ENCODE assay signal across 10 mouse cellular contexts in genomic region chr11:117028861-117029568, GRCm38 (mm10).
A peak's percentile ranks its signal among the peaks of the same experiment; 100 is the strongest.
DNase-seq lines count a peak whose midpoint lies in the region; ATAC-seq and TF ChIP-seq lines count a peak whose summit lies in the region.
"Had no signal": no experiment of that assay in that cellular context is flagged by ENCODE, and none has a peak within 500 bp of the region (broad histone marks: within the 10 kb centered on the region; RNA-seq: fewer than 3 reads in every experiment).

No protein-coding gene starts in this region.

- no peaks in the 10 kb centered on the region for H3K9me3 ChIP-seq in forebrain, embryonic 15.5 days
- no peaks in the 10 kb centered on the region for H3K9me3 ChIP-seq in neural tube, embryonic 13.5 days

- no peak overlapping the region for H3K9ac ChIP-seq in forebrain, embryonic 15.5 days (replicated peaks)
- peak overlapping the region; percentile 26 for H3K9ac ChIP-seq in neural tube, embryonic 13.5 days

- no peak overlapping the region for H3K4me2 ChIP-seq in forebrain, embryonic 15.5 days (replicated peaks)
- peak overlapping the region; percentile 13; the same call in 1 of the 2 replicates for H3K4me2 ChIP-seq in neural tube, embryonic 13.5 days

- no peak for TF ChIP-seq CTCF in thymus, adult 2 months (IDR thresholded peaks at IDR 0.05; ENCODE audit: borderline replicate concordance, control insufficient read depth, extremely low read depth, insufficient read depth, low read length, poor library complexity)

- TF ChIP-seq POLR2A in thymus, adult 2 months (IDR thresholded peaks at IDR 0.05; ENCODE audit: control insufficient read depth, extremely low read depth, insufficient read depth, low read length, poor library complexity), result no peak

- no peak overlapping the region for H3K4me3 ChIP-seq in forebrain, embryonic 15.5 days
- H3K4me3 ChIP-seq in neural tube, embryonic 13.5 days, result no peak overlapping the region
- no peak overlapping the region for H3K4me3 ChIP-seq in thymus, adult 2 months (ENCODE audit: control insufficient read depth, insufficient read depth, low read length)
- H3K4me3 ChIP-seq: myocyte had no signal

- H3K36me3 ChIP-seq in forebrain, embryonic 15.5 days, result no peaks in the 10 kb centered on the region
- H3K36me3 ChIP-seq in neural tube, embryonic 13.5 days, result no peaks in the 10 kb centered on the region
- H3K36me3 ChIP-seq in thymus, adult 2 months (ENCODE audit: control insufficient read depth, insufficient read depth, low read length), result no peaks in the 10 kb centered on the region

- WGBS in forebrain, embryonic 15.5 days, result 26% methylated on average over 19 of the region's 19 CpGs
- WGBS in neural tube, embryonic 13.5 days, result 21% methylated on average over 19 of the region's 19 CpGs
- 74% methylated on average over 19 of the region's 19 CpGs for WGBS in thymus, adult 2 months

- H3K27me3 ChIP-seq in forebrain, embryonic 15.5 days, result no peaks in the 10 kb centered on the region
- no peaks in the 10 kb centered on the region for H3K27me3 ChIP-seq in neural tube, embryonic 13.5 days
- H3K27me3 ChIP-seq in thymus, adult 2 months (ENCODE audit: control insufficient read depth, insufficient read depth, low read length), result no peaks in the 10 kb centered on the region

- peak; percentile 54 to 55 for DNase-seq in cerebellum, postnatal 10 days
- DNase-seq in left cerebral cortex, postnatal 25 days (ENCODE audit: low spot score in 2 of 2), result peak; percentile 59 to 90
- DNase-seq in ovary, postnatal 10 days (ENCODE audit: low spot score), result no peak
- DNase-seq in thymus, adult 2 months, result no peak
- DNase-seq: heart, adult 18-20 months had no signal

- intact Hi-C loops in left cerebral cortex, postnatal 25 days (cut with DNase I), result no loop called here

- ATAC-seq in cerebellum, adult (ENCODE audit: insufficient number of reproducible peaks, low FRiP score, low TSS enrichment), result no peak
- peak; percentile 72 for ATAC-seq in forebrain, embryonic 15.5 days (replicated peaks)
- ATAC-seq in neural tube, embryonic 13.5 days (ENCODE audit: low read depth), result peak; percentile 68
- no peak for ATAC-seq in inflammation-experienced regulatory T-cells, adult 6 months

- peaks cover 38% of the 10 kb centered on the region for H3K4me1 ChIP-seq in forebrain, embryonic 15.5 days
- H3K4me1 ChIP-seq in neural tube, embryonic 13.5 days (replicated peaks), result peaks cover 51% of the 10 kb centered on the region
- H3K4me1 ChIP-seq in thymus, adult 2 months (replicated peaks; ENCODE audit: control insufficient read depth, insufficient read depth, low read length), result peaks cover 44% of the 10 kb centered on the region

- peak overlapping the region; percentile 77 for H3K27ac ChIP-seq in forebrain, embryonic 15.5 days (replicated peaks)
- H3K27ac ChIP-seq in neural tube, embryonic 13.5 days (replicated peaks), result peak overlapping the region; percentile 84
- no peak overlapping the region for H3K27ac ChIP-seq in thymus, adult 2 months (ENCODE audit: control insufficient read depth, insufficient read depth, low read length)

Comparison
In these comparisons a context has a peak if more than half of its experiments do, and no peak if none do; other contexts are left out.
1. DNase-seq: peak in cerebellum, postnatal 10 days (2 of 2) and left cerebral cortex, postnatal 25 days (2 of 2); none in ovary, postnatal 10 days (single experiment) and thymus, adult 2 months (single experiment).
2. ATAC-seq: peak in forebrain, embryonic 15.5 days (single experiment) and neural tube, embryonic 13.5 days (single experiment); none in cerebellum, adult (single experiment) and inflammation-experienced regulatory T-cells, adult 6 months (single experiment).